Mouse (Mus musculus): ENCODE data around the gene Cypt12.

DNA sequence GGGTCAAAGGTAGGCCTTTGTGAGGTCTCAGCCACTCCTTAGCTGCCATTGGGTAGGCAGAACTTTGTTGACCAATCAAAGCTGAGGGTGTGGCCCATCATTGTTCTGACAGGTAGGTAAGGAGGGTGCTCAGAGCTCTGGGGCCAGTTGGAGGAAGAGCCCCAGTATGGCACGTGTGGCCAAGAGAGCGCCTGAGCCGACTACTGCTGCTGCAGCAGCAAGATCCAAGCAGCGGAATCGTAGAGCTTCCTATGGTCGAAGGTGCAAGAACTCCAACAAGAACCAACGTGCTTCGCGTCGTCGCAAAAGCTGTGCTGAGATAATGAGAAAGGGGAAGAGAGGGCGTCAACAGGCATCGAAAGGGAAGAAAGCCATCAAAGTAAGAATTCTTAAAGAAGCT, at the start of gene Cypt12:
- TF ChIP-seq EP300 (IDR thresholded peaks at IDR 0.05; ENCODE audit: insufficient read depth, low read depth, low read length) (no peak), CTCF (IDR thresholded peaks at IDR 0.05) (no peak)
